Mouse (Mus musculus) duodenum, adult 2 months (tissue): ENCODE data around the gene Adarb2. TPM values are rescaled to one million over a fixed set of nuclear protein-coding genes. Genes with fewer than 3 reads are reported as not detected.

Experiments used
- polyA plus RNA-seq: library from polyadenylated mRNA; depleted of rRNA; stranded (reverse); fragments of >200 nt; gene quantifications from 2 replicates; pipeline ENCODE4 v1.2.3, GENCODE M21; 2012; ENCODE audit warnings: low replicate concordance; rRNA removed

Gene Adarb2
- 0.06 TPM in 1 of 2 replicates, not detected in the other for polyA plus RNA-seq

GRCm38 (mm10) chr13:8202681-8203476 lies at the start of gene Adarb2:
Adarb2 (plus strand) TSS chr13:8202866.

